In the genomic region with DNA sequence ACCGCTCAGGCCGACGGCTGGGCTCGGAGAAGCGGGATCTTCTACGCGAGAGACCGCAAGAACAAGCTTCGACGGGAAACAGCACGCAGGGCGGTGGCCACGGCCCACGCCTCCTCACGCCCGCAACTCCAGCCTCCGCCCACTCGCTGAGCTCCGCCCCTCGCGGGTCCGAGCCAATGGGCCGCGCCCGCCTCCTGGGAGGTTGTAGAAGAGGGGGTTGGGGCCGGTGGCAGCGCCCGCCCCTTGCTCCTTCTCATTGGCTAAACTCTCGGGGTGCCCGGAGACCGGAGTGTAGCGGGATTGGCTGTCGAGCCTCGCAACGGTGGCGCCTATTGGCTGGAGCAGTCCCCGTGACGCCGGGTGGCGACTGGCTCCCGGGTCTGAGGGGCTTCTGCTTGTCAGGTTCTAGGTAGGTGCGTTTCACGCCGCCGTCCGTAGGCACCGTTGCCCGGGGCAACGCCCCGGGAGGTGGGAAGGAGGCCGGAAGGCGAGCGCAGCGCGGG, we compare ENCODE assay signal across 8 mouse cellular contexts. TPM values are rescaled to one million over a fixed set of nuclear protein-coding genes. Genes with fewer than 3 reads are reported as not detected.
DNase-seq lines count a peak whose midpoint lies in the region; ATAC-seq lines count a peak whose summit lies in the region.

A gene (minus strand): TSS at position 145 of the 503 bp plus-strand sequence.

- peak; percentile 99 for ATAC-seq in frontal cortex, adult (ENCODE audit: low TSS enrichment)
- peak; percentile 100 for ATAC-seq in hindbrain, embryonic 11.5 days (ENCODE audit: low FRiP score)

- peak; percentile 91 for DNase-seq in MEL-GATA-1-ER (ENCODE audit: extremely low read depth, low read depth)
- peak; percentile 99 for DNase-seq in cerebellum, adult 8-10 months
- DNase-seq in hindbrain, embryonic 11.5 days (ENCODE audit: low spot score) = peak; percentile 98
- peak; percentile 99 for DNase-seq in layer of hippocampus, postnatal 10 days (ENCODE audit: low spot score in 2 of 2)
- DNase-seq in lung, postnatal 10 days = peak; percentile 99
- DNase-seq in ovary, postnatal 36 days (ENCODE audit: low spot score) = peak; percentile 99
- DNase-seq in thymus, postnatal 25 days = peak; percentile 86

- no peaks in the 10 kb centered on the region for H3K27me3 ChIP-seq in hindbrain, embryonic 11.5 days (ENCODE audit: control insufficient read depth, insufficient read depth, low read length)

- peak within 1 kb of the TSS; percentile 74 for H3K4me3 ChIP-seq in hindbrain, embryonic 11.5 days (ENCODE audit: low read depth, low read length)

- H3K9me3 ChIP-seq in hindbrain, embryonic 11.5 days (ENCODE audit: control insufficient read depth, low read length) = no peaks in the 10 kb centered on the region

- H3K4me1 ChIP-seq in hindbrain, embryonic 11.5 days (replicated peaks; ENCODE audit: control insufficient read depth, insufficient read depth, low read length) = no peaks in the 10 kb centered on the region

- H3K36me3 ChIP-seq in hindbrain, embryonic 11.5 days (ENCODE audit: control insufficient read depth, insufficient read depth, low read length) = no peaks in the 10 kb centered on the region

- H3K9ac ChIP-seq in hindbrain, embryonic 11.5 days (ENCODE audit: low read depth, low read length) = peak within 1 kb of the TSS; percentile 74

- peak within 1 kb of the TSS; percentile 92 for H3K4me2 ChIP-seq in hindbrain, embryonic 11.5 days (replicated peaks; ENCODE audit: low read depth, low read length)

- under 1% methylated on average over 52 of the region's 55 CpGs for WGBS in hindbrain, embryonic 11.5 days

- H3K27ac ChIP-seq in hindbrain, embryonic 11.5 days (ENCODE audit: low read depth, low read length) = peak within 1 kb of the TSS; percentile 76

RNA-seq across cellular contexts. Expression of the gene that starts here (rescaled TPM):
- 2.3 and 5.6 TPM in 2 replicates for polyA plus RNA-seq in hindbrain, embryonic 11.5 days (2014; fragmentation: Nextera tagmentation; extraction: Ambion mirVana)
- total RNA-seq in layer of hippocampus, postnatal 10 days (2021) = under 1 TPM in 1 of 2 experiments, not detected in 1; 0.85 TPM

Comparison
In these comparisons a context has a peak if more than half of its experiments do, and no peak if none do; other contexts are left out.
1. Peak in every context shown above with its lines: DNase-seq, ATAC-seq, H3K4me3 ChIP-seq and H3K27ac ChIP-seq.
2. Peak in DNase-seq in layer of hippocampus, postnatal 10 days; RNA of the gene not detected or under 1 TPM.